Mouse (Mus musculus): ENCODE data around the gene Als2cr12.

- TF ChIP-seq POLR2A (IDR thresholded peaks at IDR 0.05; ENCODE audit: borderline replicate concordance, low read depth, low read length) (no peak), CTCF (IDR thresholded peaks at IDR 0.05; ENCODE audit: low read depth, low read length) (no peak)
Observed at GRCm38 (mm10) chr1:58711365-58712016, 15.7 kb upstream of the Als2cr12 start, which contains the start of gene Cflar.

Data from bone marrow macrophage, adult 2 months (primary cell).